14 mouse cellular contexts compared by ENCODE assay signal in genomic region chr8:70725792-70726447, GRCm38 (mm10). TPM values are rescaled to one million over a fixed set of nuclear protein-coding genes. Genes with fewer than 3 reads are reported as not detected.
DNase-seq lines count a peak whose midpoint lies in the region; ATAC-seq and TF ChIP-seq lines count a peak whose summit lies in the region.
"Had no signal": no experiment of that assay in that cellular context is flagged by ENCODE, and none has a peak within 500 bp of the region (broad histone marks: within the 10 kb centered on the region; RNA-seq: fewer than 3 reads in every experiment).

No protein-coding gene starts in this region.

- no peak for TF ChIP-seq CTCF in lung, embryonic 14.5 days (IDR thresholded peaks at IDR 0.05; ENCODE audit: low read depth)

- peaks cover 24% of the 10 kb centered on the region for H3K27me3 ChIP-seq in intestine, embryonic 14.5 days (replicated peaks; ENCODE audit: control insufficient read depth, insufficient read depth, low read length)
- H3K27me3 ChIP-seq in intestine, embryonic 15.5 days (replicated peaks) = peaks cover 21% of the 10 kb centered on the region
- H3K27me3 ChIP-seq in lung, embryonic 14.5 days (ENCODE audit: insufficient read depth, low read length) = peaks cover 31% of the 10 kb centered on the region

- no peak overlapping the region for H3K27ac ChIP-seq in intestine, embryonic 14.5 days (ENCODE audit: low read depth)
- no peak overlapping the region for H3K27ac ChIP-seq in intestine, embryonic 15.5 days
- H3K27ac ChIP-seq in lung, embryonic 14.5 days (ENCODE audit: low read depth) = no peak overlapping the region
- H3K27ac ChIP-seq: heart, embryonic 15.5 days; layer of hippocampus, adult 2 months; midbrain, embryonic 12.5 days; neural tube, embryonic 13.5 days had no signal

- no peak overlapping the region for H3K4me2 ChIP-seq in intestine, embryonic 14.5 days (ENCODE audit: low read length)
- H3K4me2 ChIP-seq in intestine, embryonic 15.5 days (replicated peaks) = no peak overlapping the region
- H3K4me2 ChIP-seq in lung, embryonic 14.5 days = no peak overlapping the region
- H3K4me2 ChIP-seq: heart, embryonic 15.5 days; midbrain, embryonic 12.5 days; neural tube, embryonic 13.5 days had no signal

- 0 out of 2 replicates have a peak, but pooled peaks cover 6% of the 10 kb centered on the region for H3K4me1 ChIP-seq in intestine, embryonic 14.5 days (replicated peaks; ENCODE audit: control insufficient read depth, insufficient read depth, low read length)
- peaks cover 11% of the 10 kb centered on the region; the same call in 1 of the 2 replicates for H3K4me1 ChIP-seq in intestine, embryonic 15.5 days (replicated peaks)
- no peaks in the 10 kb centered on the region for H3K4me1 ChIP-seq in lung, embryonic 14.5 days (ENCODE audit: insufficient read depth)

- H3K9me3 ChIP-seq in intestine, embryonic 14.5 days (ENCODE audit: control insufficient read depth, low read length) = no peaks in the 10 kb centered on the region
- H3K9me3 ChIP-seq in intestine, embryonic 15.5 days = no peaks in the 10 kb centered on the region
- no peaks in the 10 kb centered on the region for H3K9me3 ChIP-seq in lung, embryonic 14.5 days (ENCODE audit: low read depth, low read length)
- H3K9me3 ChIP-seq: heart, embryonic 15.5 days; midbrain, embryonic 12.5 days; neural tube, embryonic 13.5 days had no signal

- no peaks in the 10 kb centered on the region for H3K36me3 ChIP-seq in intestine, embryonic 14.5 days (ENCODE audit: control insufficient read depth, insufficient read depth, low read length)
- H3K36me3 ChIP-seq in intestine, embryonic 15.5 days = no peaks in the 10 kb centered on the region
- no peaks in the 10 kb centered on the region for H3K36me3 ChIP-seq in lung, embryonic 14.5 days (ENCODE audit: insufficient read depth)
- H3K36me3 ChIP-seq: heart, embryonic 15.5 days; midbrain, embryonic 12.5 days; neural tube, embryonic 13.5 days had no signal

- WGBS in intestine, embryonic 14.5 days = 26% methylated on average over 14 of the region's 14 CpGs
- WGBS in intestine, embryonic 15.5 days = 28% methylated on average over 14 of the region's 14 CpGs
- 23% methylated on average over 14 of the region's 14 CpGs for WGBS in lung, embryonic 14.5 days

- ATAC-seq in intestine, embryonic 14.5 days (replicated peaks; ENCODE audit: low FRiP score, low TSS enrichment, low read depth) = no peak
- no peak for ATAC-seq in intestine, embryonic 15.5 days
- ATAC-seq in lung, embryonic 14.5 days (ENCODE audit: insufficient read depth) = no peak
- ATAC-seq: forebrain, embryonic 14.5 days had no signal

- no peak overlapping the region for H3K4me3 ChIP-seq in intestine, embryonic 14.5 days (ENCODE audit: low read depth, low read length)
- H3K4me3 ChIP-seq in intestine, embryonic 15.5 days (replicated peaks) = no peak overlapping the region
- no peak overlapping the region for H3K4me3 ChIP-seq in lung, embryonic 14.5 days (ENCODE audit: low read depth, low read length)
- H3K4me3 ChIP-seq: heart, embryonic 15.5 days; layer of hippocampus, adult 2 months; midbrain, embryonic 12.5 days; neural tube, embryonic 13.5 days had no signal

- DNase-seq in intestine, embryonic 14.5 days (ENCODE audit: low spot score) = peak; percentile 75
- DNase-seq in ZHBTc4 (ENCODE audit: low read depth, low spot score) = peak; percentile 34
- peak; percentile 47 for DNase-seq in embryo, embryonic 10.5 days (ENCODE audit: low spot score)
- DNase-seq in lung, embryonic 14.5 days = peak; percentile 72
- DNase-seq in thymus, postnatal 25 days = no peak
- DNase-seq in layer of hippocampus, postnatal 25 days (ENCODE audit: extremely low spot score in 1 of 2, low spot score in 1 of 2) = no peak

- H3K9ac ChIP-seq in intestine, embryonic 14.5 days (ENCODE audit: low read length) = no peak overlapping the region
- H3K9ac ChIP-seq in intestine, embryonic 15.5 days = no peak overlapping the region
- no peak overlapping the region for H3K9ac ChIP-seq in lung, embryonic 14.5 days
- H3K9ac ChIP-seq: heart, embryonic 15.5 days; midbrain, embryonic 12.5 days; neural tube, embryonic 13.5 days had no signal

RNA-seq across cellular contexts. Expression of gene Pde4c, which starts 2.4 kb away (rescaled TPM):
- 0.39 and 0.42 TPM in 2 replicates for polyA plus RNA-seq in intestine, embryonic 14.5 days (2014; fragmentation: Nextera tagmentation; extraction: Ambion mirVana)
- polyA plus RNA-seq in intestine, embryonic 15.5 days (2015; fragmentation: Nextera tagmentation; extraction: Ambion mirVana) = 0.21 and 0.53 TPM in 2 replicates
- 0.17 and 0.23 TPM in 2 replicates for polyA plus RNA-seq in lung, embryonic 14.5 days (2014; fragmentation: Nextera tagmentation; extraction: Ambion mirVana)
- total RNA-seq in layer of hippocampus, postnatal 25 days (2021) = 1 to 10 TPM in 1 of 2 experiments, under 1 TPM in 1; 0.89 to 1.2 TPM
- polyA plus RNA-seq: forebrain, embryonic 14.5 days had no signal

RNA-seq across cellular contexts. Expression of gene Gm3336, which starts 7.6 kb away (rescaled TPM):
- polyA plus RNA-seq in intestine, embryonic 14.5 days (2014; fragmentation: Nextera tagmentation; extraction: Ambion mirVana) = 0.67 and 0.88 TPM in 2 replicates
- polyA plus RNA-seq in intestine, embryonic 15.5 days (2015; fragmentation: Nextera tagmentation; extraction: Ambion mirVana) = 2.1 and 2.5 TPM in 2 replicates
- not detected in 2 replicates for polyA plus RNA-seq in lung, embryonic 14.5 days (2014; fragmentation: Nextera tagmentation; extraction: Ambion mirVana)
- not detected for total RNA-seq in layer of hippocampus, postnatal 25 days (2021)
- total RNA-seq: common myeloid progenitor, adult 5-6 weeks; layer of hippocampus, adult 2 months had no signal
- polyA plus RNA-seq: forebrain, embryonic 14.5 days; heart, embryonic 15.5 days; midbrain, embryonic 12.5 days; neural tube, embryonic 13.5 days had no signal

RNA-seq across cellular contexts. Expression of gene Iqcn, which starts 22.7 kb away (rescaled TPM):
- polyA plus RNA-seq in intestine, embryonic 14.5 days (2014; fragmentation: Nextera tagmentation; extraction: Ambion mirVana) = 0.05 TPM in 2 replicates
- not detected in 2 replicates for polyA plus RNA-seq in intestine, embryonic 15.5 days (2015; fragmentation: Nextera tagmentation; extraction: Ambion mirVana)
- 0.04 TPM in 1 of 2 replicates, not detected in the other for polyA plus RNA-seq in lung, embryonic 14.5 days (2014; fragmentation: Nextera tagmentation; extraction: Ambion mirVana)
- under 1 TPM; 0.05 to 0.12 TPM for total RNA-seq in layer of hippocampus, postnatal 25 days (2021)
- total RNA-seq: common myeloid progenitor, adult 5-6 weeks; liver, adult 2 months had no signal
- polyA plus RNA-seq: liver, adult 2 months had no signal

RNA-seq across cellular contexts. Expression of gene Jund, which starts 27.2 kb away (rescaled TPM):
- polyA plus RNA-seq in intestine, embryonic 14.5 days (2014; fragmentation: Nextera tagmentation; extraction: Ambion mirVana) = 94.0 and 114 TPM in 2 replicates
- 83.7 and 88.8 TPM in 2 replicates for polyA plus RNA-seq in intestine, embryonic 15.5 days (2015; fragmentation: Nextera tagmentation; extraction: Ambion mirVana)
- 70.1 and 72.9 TPM in 2 replicates for polyA plus RNA-seq in lung, embryonic 14.5 days (2014; fragmentation: Nextera tagmentation; extraction: Ambion mirVana)
- total RNA-seq in layer of hippocampus, postnatal 25 days (2021) = 100 to 1,000 TPM; 181 to 194 TPM

RNA-seq across cellular contexts. Expression of gene Rab3a, which starts 28.6 kb away (rescaled TPM):
- polyA plus RNA-seq in intestine, embryonic 14.5 days (2014; fragmentation: Nextera tagmentation; extraction: Ambion mirVana) = 27.7 and 28.6 TPM in 2 replicates
- 24.0 and 26.0 TPM in 2 replicates for polyA plus RNA-seq in intestine, embryonic 15.5 days (2015; fragmentation: Nextera tagmentation; extraction: Ambion mirVana)
- 10.5 and 12.0 TPM in 2 replicates for polyA plus RNA-seq in lung, embryonic 14.5 days (2014; fragmentation: Nextera tagmentation; extraction: Ambion mirVana)
- 100 to 1,000 TPM; 789 to 843 TPM for total RNA-seq in layer of hippocampus, postnatal 25 days (2021)

Comparison
In these comparisons a context has a peak if more than half of its experiments do, and no peak if none do; other contexts are left out.
1. DNase-seq: peak in intestine, embryonic 14.5 days (single experiment), ZHBTc4 (single experiment), embryo, embryonic 10.5 days (single experiment) and lung, embryonic 14.5 days (single experiment); none in thymus, postnatal 25 days (single experiment) and layer of hippocampus, postnatal 25 days (0 of 2).